Mouse (Mus musculus) ES-E14 (cell line): ENCODE results near the gene Sec61a1.

ENCODE experiments used
- HCFC1 ChIP-seq: IDR thresholded peaks from 2 replicates; pipeline ENCODE4 v1.6.1; 2012; ENCODE audit warnings: low read length, inconsistent platforms, borderline replicate concordance; ENCODE audit not compliant: insufficient read depth
- MAFK ChIP-seq: IDR thresholded peaks from 2 replicates; pipeline ENCODE4 v1.6.1; 2014; ENCODE audit warnings: mild to moderate bottlenecking, low read depth, low read length, inconsistent platforms; ENCODE audit not compliant: insufficient read depth
- ZC3H11A ChIP-seq: IDR thresholded peaks from 2 replicates; pipeline ENCODE4 v1.6.1; 2012; ENCODE audit warnings: low read depth, mild to moderate bottlenecking, inconsistent platforms, low read length, borderline replicate concordance
- ZNF384 ChIP-seq: IDR thresholded peaks from 2 replicates; pipeline ENCODE4 v1.6.1; 2012; ENCODE audit warnings: low read depth, low read length, inconsistent platforms

GRCm38 (mm10) chr6:88549916-88550315 lies 31.2 kb upstream of the Sec61a1 start:
- TF ChIP-seq HCFC1 (no peak), ZC3H11A (no peak), ZNF384 (no peak), MAFK (no peak)
